Mouse (Mus musculus) midbrain, embryonic 13.5 days (tissue): ENCODE measurements at regions not wholly inside any gene's neighbourhood (a gene's known extent, or its start where the extent isn't known, plus 50 kb on each side); places are given as distances from the start of the nearest gene placed in this dataset.
A peak's percentile ranks its signal among the peaks of the same experiment; 100 is the strongest.
"Not testable (repeated sequence)": the region's sequence is repeated elsewhere in the genome, so short reads cannot be mapped to it uniquely, and the experiment has no call there.

Experiments
- ATAC-seq: fragments of 200-750 bp; cut with Nextera tagmentation; 2 replicates; pipeline ENCODE4 v1.8.0; 2017; ENCODE audit warnings: mild to moderate bottlenecking, moderate TSS enrichment, moderate library complexity
- H3K27ac ChIP-seq: fragments of 300-500 bp; sonication (generic); 2 replicates; pipeline ENCODE4 v1.5.1; 2015; ENCODE audit warnings: inconsistent platforms, mild to moderate bottlenecking, moderate library complexity
- H3K27me3 ChIP-seq: fragments of 300-500 bp; sonication (generic); 2 replicates; pipeline ENCODE4 v1.6.1; 2015; ENCODE audit warnings: mild to moderate bottlenecking, inconsistent platforms
- H3K36me3 ChIP-seq: fragments of 300-500 bp; sonication (generic); 2 replicates; pipeline ENCODE4 v1.6.1; 2015; ENCODE audit warnings: mild to moderate bottlenecking, inconsistent platforms
- H3K4me1 ChIP-seq: fragments of 300-500 bp; sonication (generic); replicated peaks from 2 replicates; pipeline ENCODE4 v1.6.1; 2015; ENCODE audit warnings: inconsistent platforms
- H3K4me2 ChIP-seq: fragments of 300-500 bp; sonication (generic); replicated peaks from 2 replicates; pipeline ENCODE4 v1.6.1; 2015; ENCODE audit warnings: moderate library complexity, mild to moderate bottlenecking, inconsistent platforms
- H3K4me3 ChIP-seq: fragments of 300-500 bp; sonication (generic); replicated peaks from 2 replicates; pipeline ENCODE4 v1.5.1; 2015; ENCODE audit warnings: mild to moderate bottlenecking, inconsistent platforms
- H3K9ac ChIP-seq: fragments of 300-500 bp; sonication (generic); replicated peaks from 2 replicates; pipeline ENCODE4 v1.6.1; 2015; ENCODE audit warnings: mild to moderate bottlenecking, inconsistent platforms
- H3K9me3 ChIP-seq: fragments of 300-500 bp; sonication (generic); 2 replicates; pipeline ENCODE4 v1.6.1; 2016; ENCODE audit warnings: mild to moderate bottlenecking, inconsistent platforms
- WGBS: fragments of 180-500 bp; shearing (Covaris S2); methylation state at CpG from one replicate; pipeline ENCODE4 v1.1.7; 2015; 5-methylcytosine and 5-hydroxymethylcytosine counted together

- WGBS, result 86% methylated on average over 13 of the region's 13 CpGs
- Histone ChIP-seq H3K36me3 (no peaks in the 10 kb centered on the region), H3K4me1 (no peaks in the 10 kb centered on the region), H3K27me3 (no peaks in the 10 kb centered on the region), H3K9me3 (no peaks in the 10 kb centered on the region), H3K4me2 (no peak overlapping the region), H3K9ac (no peak overlapping the region), H3K27ac (no peak overlapping the region), H3K4me3 (no peak overlapping the region)
- ATAC-seq, result no peak
These were observed 287.1 kb downstream of the Cyp26b1 start for GRCm38 (mm10) chr6:84306585-84306984.

- H3K27me3 ChIP-seq, result no peaks in the 10 kb centered on the region
- no peak overlapping the region for H3K4me3 ChIP-seq
- H3K4me1 ChIP-seq, result no peaks in the 10 kb centered on the region
- no peak for ATAC-seq
- 95% methylated on average over 3 of the region's 3 CpGs for WGBS
- H3K36me3 ChIP-seq, result no peaks in the 10 kb centered on the region
- H3K4me2 ChIP-seq, result no peak overlapping the region
- no peak overlapping the region for H3K9ac ChIP-seq
- no peak overlapping the region for H3K27ac ChIP-seq
- no peaks in the 10 kb centered on the region for H3K9me3 ChIP-seq
These were observed 288.6 kb downstream of the Cyp26b1 start for GRCm38 (mm10) chr6:84305093-84305492.

- not testable (repeated sequence) for H3K27ac ChIP-seq, H3K27me3 ChIP-seq, H3K4me1 ChIP-seq, H3K36me3 ChIP-seq, H3K4me3 ChIP-seq, ATAC-seq, H3K4me2 ChIP-seq, H3K9me3 ChIP-seq, H3K9ac ChIP-seq
- WGBS, result 89% methylated on average over 3 of the region's 3 CpGs
These were observed 290.8 kb downstream of the Cyp26b1 start for GRCm38 (mm10) chr6:84302916-84303315.

GRCm38 (mm10) chr6:84299936-84300335, 291.5 kb downstream of the Dysf start:
- H3K27ac ChIP-seq, result no peak overlapping the region
- no peak for ATAC-seq
- H3K4me1 ChIP-seq, result no peaks in the 10 kb centered on the region
- no peak overlapping the region for H3K4me2 ChIP-seq
- H3K9ac ChIP-seq, result no peak overlapping the region
- H3K27me3 ChIP-seq, result no peaks in the 10 kb centered on the region
- 77% methylated on average over 2 of the region's 2 CpGs for WGBS
- no peaks in the 10 kb centered on the region for H3K36me3 ChIP-seq
- no peaks in the 10 kb centered on the region for H3K9me3 ChIP-seq
- no peak overlapping the region for H3K4me3 ChIP-seq

- no peak for ATAC-seq
- Histone ChIP-seq H3K4me3 (no peak overlapping the region), H3K27ac (no peak overlapping the region), H3K27me3 (no peaks in the 10 kb centered on the region), H3K4me2 (no peak overlapping the region), H3K9me3 (no peaks in the 10 kb centered on the region), H3K9ac (no peak overlapping the region), H3K36me3 (no peaks in the 10 kb centered on the region), H3K4me1 (no peaks in the 10 kb centered on the region)
These were observed 290.8 kb downstream of the Dysf start for GRCm38 (mm10) chr6:84299146-84299545.

- H3K9me3 ChIP-seq, H3K36me3 ChIP-seq, H3K4me2 ChIP-seq, H3K27ac ChIP-seq, ATAC-seq, H3K27me3 ChIP-seq, H3K9ac ChIP-seq, H3K4me3 ChIP-seq: not testable (repeated sequence)
- peaks cover 11% of the 10 kb centered on the region for H3K4me1 ChIP-seq
These were observed 265.5 kb downstream of the Dysf start for GRCm38 (mm10) chr6:84273907-84274306.

- WGBS, result 67% methylated on average over 6 of the region's 6 CpGs
- no peak overlapping the region for H3K27ac ChIP-seq
- no peak overlapping the region for H3K4me3 ChIP-seq
- H3K36me3 ChIP-seq, result no peaks in the 10 kb centered on the region
- no peak overlapping the region for H3K4me2 ChIP-seq
- ATAC-seq, result peak; percentile 93
- no peak overlapping the region for H3K9ac ChIP-seq
- H3K9me3 ChIP-seq, result no peaks in the 10 kb centered on the region
- H3K27me3 ChIP-seq, result no peaks in the 10 kb centered on the region
- peaks cover 11% of the 10 kb centered on the region for H3K4me1 ChIP-seq
These were observed 264.3 kb downstream of the Dysf start for GRCm38 (mm10) chr6:84272520-84273311.

GRCm38 (mm10) chr6:84271966-84272365, 263.6 kb downstream of the Dysf start:
- ATAC-seq, result no peak

GRCm38 (mm10) chr6:84271441-84271840, 263.1 kb downstream of the Dysf start:
- 83% methylated on average over 3 of the region's 3 CpGs for WGBS
- Histone ChIP-seq H3K36me3 (no peaks in the 10 kb centered on the region), H3K27ac (no peak overlapping the region), H3K9ac (no peak overlapping the region), H3K4me3 (no peak overlapping the region), H3K4me2 (no peak overlapping the region), H3K4me1 (peaks cover 11% of the 10 kb centered on the region), H3K27me3 (no peaks in the 10 kb centered on the region), H3K9me3 (no peaks in the 10 kb centered on the region)
- no peak for ATAC-seq

More at GRCm38 (mm10) chr6:84271966-84272365, 263.6 kb downstream of the Dysf start:
- no peak overlapping the region for H3K9ac ChIP-seq
- H3K4me1 ChIP-seq, result peaks cover 11% of the 10 kb centered on the region
- no peak overlapping the region for H3K27ac ChIP-seq
- H3K4me3 ChIP-seq, result no peak overlapping the region
- H3K27me3 ChIP-seq, result no peaks in the 10 kb centered on the region
- H3K9me3 ChIP-seq, result no peaks in the 10 kb centered on the region
- H3K36me3 ChIP-seq, result no peaks in the 10 kb centered on the region
- WGBS, result 83% methylated on average over 6 of the region's 6 CpGs
- H3K4me2 ChIP-seq, result no peak overlapping the region

- Histone ChIP-seq H3K36me3 (no peaks in the 10 kb centered on the region), H3K27me3 (no peaks in the 10 kb centered on the region), H3K4me2 (no peak overlapping the region), H3K9me3 (no peaks in the 10 kb centered on the region), H3K27ac (no peak overlapping the region), H3K9ac (no peak overlapping the region), H3K4me1 (peaks cover 11% of the 10 kb centered on the region), H3K4me3 (no peak overlapping the region)
- 76% methylated on average over 12 of the region's 12 CpGs for WGBS
- ATAC-seq, result no peak
These were observed 262.3 kb downstream of the Dysf start for GRCm38 (mm10) chr6:84270518-84271165.

GRCm38 (mm10) chr6:84269478-84269877, 261.1 kb downstream of the Dysf start:
- Histone ChIP-seq H3K4me3 (no peak overlapping the region), H3K9ac (no peak overlapping the region), H3K36me3 (no peaks in the 10 kb centered on the region), H3K9me3 (no peaks in the 10 kb centered on the region), H3K27ac (no peak overlapping the region), H3K4me2 (no peak overlapping the region), H3K27me3 (no peaks in the 10 kb centered on the region), H3K4me1 (peaks cover 11% of the 10 kb centered on the region)
- WGBS, result 88% methylated on average over 4 of the region's 4 CpGs
- ATAC-seq, result no peak

GRCm38 (mm10) chr6:84269023-84269422, 260.6 kb downstream of the Dysf start:
- Histone ChIP-seq H3K9me3 (no peaks in the 10 kb centered on the region), H3K4me2 (no peak overlapping the region), H3K4me3 (no peak overlapping the region), H3K36me3 (no peaks in the 10 kb centered on the region), H3K27ac (no peak overlapping the region), H3K4me1 (peaks cover 11% of the 10 kb centered on the region), H3K9ac (no peak overlapping the region), H3K27me3 (no peaks in the 10 kb centered on the region)
- no peak for ATAC-seq
- 68% methylated on average over 3 of the region's 3 CpGs for WGBS
